Mouse (Mus musculus) intestine, embryonic 16.5 days (tissue): ENCODE measurements around the gene Pigf. TPM values are rescaled to one million over a fixed set of nuclear protein-coding genes. Genes with fewer than 3 reads are reported as not detected.
"Not testable (repeated sequence)": the region's sequence is repeated elsewhere in the genome, so short reads cannot be mapped to it uniquely, and the experiment has no call there.

Experiments used
- ATAC-seq: fragments of 200-750 bp; cut with Nextera tagmentation; 2 replicates; pipeline ENCODE4 v1.8.0; 2017; ENCODE audit warnings: moderate TSS enrichment, moderate library complexity
- H3K27ac ChIP-seq: fragments of 300-500 bp; sonication (generic); 2 replicates; pipeline ENCODE4 v1.5.1; 2014; ENCODE audit warnings: mild to moderate bottlenecking, low read length
- H3K27me3 ChIP-seq: fragments of 300-500 bp; sonication (generic); replicated peaks from 2 replicates; pipeline ENCODE4 v1.6.1; 2014; ENCODE audit warnings: low read length, control low read depth, mixed read lengths; ENCODE audit not compliant: control insufficient read depth, insufficient read depth
- H3K36me3 ChIP-seq: fragments of 300-500 bp; sonication (generic); 2 replicates; pipeline ENCODE4 v1.6.1; 2014; ENCODE audit warnings: low read length, control low read depth; ENCODE audit not compliant: control insufficient read depth, insufficient read depth
- H3K4me1 ChIP-seq: fragments of 300-500 bp; sonication (generic); 2 replicates; pipeline ENCODE4 v1.6.1; 2014; ENCODE audit warnings: low read length, control low read depth, mixed read lengths; ENCODE audit not compliant: control insufficient read depth, insufficient read depth
- H3K4me2 ChIP-seq: fragments of 300-500 bp; sonication (generic); 2 replicates; pipeline ENCODE4 v1.6.1; 2014; ENCODE audit warnings: low read depth, low read length, control low read depth
- H3K4me3 ChIP-seq: fragments of 300-500 bp; sonication (generic); 2 replicates; pipeline ENCODE4 v1.5.1; 2014; ENCODE audit warnings: mild to moderate bottlenecking, low read length
- H3K9ac ChIP-seq: fragments of 300-500 bp; sonication (generic); 2 replicates; pipeline ENCODE4 v1.6.1; 2014; ENCODE audit warnings: low read depth, low read length
- H3K9me3 ChIP-seq: fragments of 300-500 bp; sonication (generic); 2 replicates; pipeline ENCODE4 v1.6.1; 2016; ENCODE audit warnings: low read length, control low read depth; ENCODE audit not compliant: control insufficient read depth
- WGBS: fragments of 180-500 bp; shearing (Covaris S2); extraction: QIAGEN DNeasy Blood & Tissue Kit; methylation state at CpG from one replicate; pipeline ENCODE4 v1.1.7; 2014; 5-methylcytosine and 5-hydroxymethylcytosine counted together
- polyA plus RNA-seq: library from polyadenylated mRNA; unstranded; fragments of >200 nt; fragmentation: Nextera tagmentation; extraction: Ambion mirVana; gene quantifications from 2 replicates; pipeline ENCODE4 v1.2.1, GENCODE M21; 2015

Gene Pigf
- 51.4 and 56.1 TPM in 2 replicates for polyA plus RNA-seq

GRCm38 (mm10) chr17:87025269-87025949 lies at the start of gene Pigf, which contains the start of gene Cript:
Gene Pigf (minus strand): TSS chr17:87025406.
Gene Cript (plus strand): TSS chr17:87025550.
- no peaks in the 10 kb centered on the region for H3K27me3 ChIP-seq
- peak within 1 kb of the TSS; percentile 82 for H3K9ac ChIP-seq
- peak; percentile 99 for ATAC-seq
- H3K9me3 ChIP-seq = no peaks in the 10 kb centered on the region
- 0 out of 2 replicates have a peak, but pooled peaks cover 4% of the 10 kb centered on the region for H3K4me1 ChIP-seq
- peak within 1 kb of the TSS; percentile 40 for H3K27ac ChIP-seq
- peak within 1 kb of the TSS; percentile 89 for H3K4me2 ChIP-seq
- peak within 1 kb of the TSS; percentile 91 for H3K4me3 ChIP-seq
- peaks cover 2% of the 10 kb centered on the region; the same call in 1 of the 2 replicates for H3K36me3 ChIP-seq
- under 1% methylated on average over 40 of the region's 43 CpGs for WGBS

GRCm38 (mm10) chr17:87073470-87073869 lies 48.3 kb upstream of the Pigf start:
- Histone ChIP-seq H3K4me2 (no peak overlapping the region), H3K4me1 (no peaks in the 10 kb centered on the region; the same call in 1 of the 2 replicates), H3K4me3 (no peak overlapping the region), H3K36me3 (no peaks in the 10 kb centered on the region), H3K9me3 (peaks cover 3% of the 10 kb centered on the region; the same call in 1 of the 2 replicates), H3K27ac (no peak overlapping the region), H3K9ac (no peak overlapping the region), H3K27me3 (no peaks in the 10 kb centered on the region)
- ATAC-seq = no peak

GRCm38 (mm10) chr17:87072766-87073440 lies 47.7 kb upstream of the Pigf start:
- Histone ChIP-seq H3K27me3 (no peaks in the 10 kb centered on the region), H3K4me1 (no peaks in the 10 kb centered on the region; the same call in 1 of the 2 replicates), H3K27ac (no peak overlapping the region), H3K4me3 (no peak overlapping the region), H3K9me3 (peaks cover 3% of the 10 kb centered on the region; the same call in 1 of the 2 replicates), H3K4me2 (no peak overlapping the region), H3K36me3 (no peaks in the 10 kb centered on the region), H3K9ac (no peak overlapping the region)
- no peak for ATAC-seq
- 40% methylated on average over 5 of the region's 5 CpGs for WGBS

- 94% methylated on average over 1 of the region's 1 CpGs for WGBS
- not testable (repeated sequence) for H3K4me1 ChIP-seq
Observed at GRCm38 (mm10) chr17:87072183-87072582, 47.0 kb upstream of the Pigf start.

GRCm38 (mm10) chr17:87068997-87069396 lies 43.8 kb upstream of the Pigf start:
- Histone ChIP-seq H3K27me3 (no peaks in the 10 kb centered on the region), H3K4me2 (no peak overlapping the region), H3K27ac (no peak overlapping the region), H3K4me1 (no peaks in the 10 kb centered on the region; the same call in 1 of the 2 replicates), H3K9ac (no peak overlapping the region), H3K9me3 (no peaks in the 10 kb centered on the region), H3K4me3 (no peak overlapping the region), H3K36me3 (no peaks in the 10 kb centered on the region)
- WGBS = 88% methylated on average over 4 of the region's 4 CpGs
- ATAC-seq = no peak

More at GRCm38 (mm10) chr17:87072183-87072582, 47.0 kb upstream of the Pigf start:
- H3K4me3 ChIP-seq, H3K4me2 ChIP-seq, H3K27ac ChIP-seq, H3K36me3 ChIP-seq, H3K9me3 ChIP-seq, H3K9ac ChIP-seq, H3K27me3 ChIP-seq, ATAC-seq: not testable (repeated sequence)

- Histone ChIP-seq H3K27me3 (no peaks in the 10 kb centered on the region), H3K36me3 (no peaks in the 10 kb centered on the region), H3K27ac (no peak overlapping the region), H3K4me3 (no peak overlapping the region), H3K4me1 (no peaks in the 10 kb centered on the region), H3K9ac (no peak overlapping the region), H3K4me2 (no peak overlapping the region), H3K9me3 (no peaks in the 10 kb centered on the region)
- WGBS = 74% methylated on average over 6 of the region's 6 CpGs
- no peak for ATAC-seq
Observed at GRCm38 (mm10) chr17:87063969-87064368, 38.8 kb upstream of the Pigf start.

- Histone ChIP-seq H3K9me3 (no peaks in the 10 kb centered on the region), H3K4me1 (no peaks in the 10 kb centered on the region), H3K4me3 (no peak overlapping the region), H3K27me3 (no peaks in the 10 kb centered on the region), H3K4me2 (no peak overlapping the region), H3K36me3 (no peaks in the 10 kb centered on the region), H3K9ac (no peak overlapping the region), H3K27ac (no peak overlapping the region)
- 53% methylated on average over 7 of the region's 7 CpGs for WGBS
- ATAC-seq = no peak
Observed at GRCm38 (mm10) chr17:87063461-87063860, 38.3 kb upstream of the Pigf start.

- no peak overlapping the region for H3K4me3 ChIP-seq
- no peak overlapping the region for H3K27ac ChIP-seq
- H3K27me3 ChIP-seq = no peaks in the 10 kb centered on the region
- H3K36me3 ChIP-seq = no peaks in the 10 kb centered on the region
- H3K4me2 ChIP-seq = no peak overlapping the region
- no peak for ATAC-seq
- WGBS = 75% methylated on average over 9 of the region's 9 CpGs
- no peak overlapping the region for H3K9ac ChIP-seq
- no peaks in the 10 kb centered on the region for H3K4me1 ChIP-seq
- no peaks in the 10 kb centered on the region for H3K9me3 ChIP-seq
Observed at GRCm38 (mm10) chr17:87062639-87063038, 37.4 kb upstream of the Pigf start.

GRCm38 (mm10) chr17:87057486-87058266 lies 32.5 kb upstream of the Pigf start:
- no peaks in the 10 kb centered on the region for H3K36me3 ChIP-seq
- H3K4me2 ChIP-seq = no peak overlapping the region
- H3K9me3 ChIP-seq = no peaks in the 10 kb centered on the region
- no peak for ATAC-seq
- peaks cover 8% of the 10 kb centered on the region; the same call in 1 of the 2 replicates for H3K4me1 ChIP-seq
- no peak overlapping the region for H3K27ac ChIP-seq
- no peak overlapping the region for H3K9ac ChIP-seq
- 60% methylated on average over 8 of the region's 8 CpGs for WGBS
- no peaks in the 10 kb centered on the region for H3K27me3 ChIP-seq
- no peak overlapping the region for H3K4me3 ChIP-seq
